Mouse (Mus musculus): ENCODE data around the gene Btbd35f6. TPM values are rescaled to one million over a fixed set of nuclear protein-coding genes. Genes with fewer than 3 reads are reported as not detected.

Gene Btbd35f6
- not detected in 2 replicates for polyA plus RNA-seq (2012; rRNA removed; ENCODE audit: low replicate concordance)

GRCm38 (mm10) chrX:33956440-33956839 is at the start of gene Btbd35f6:
Btbd35f6 (minus strand) TSS chrX:33956540.

DNA sequence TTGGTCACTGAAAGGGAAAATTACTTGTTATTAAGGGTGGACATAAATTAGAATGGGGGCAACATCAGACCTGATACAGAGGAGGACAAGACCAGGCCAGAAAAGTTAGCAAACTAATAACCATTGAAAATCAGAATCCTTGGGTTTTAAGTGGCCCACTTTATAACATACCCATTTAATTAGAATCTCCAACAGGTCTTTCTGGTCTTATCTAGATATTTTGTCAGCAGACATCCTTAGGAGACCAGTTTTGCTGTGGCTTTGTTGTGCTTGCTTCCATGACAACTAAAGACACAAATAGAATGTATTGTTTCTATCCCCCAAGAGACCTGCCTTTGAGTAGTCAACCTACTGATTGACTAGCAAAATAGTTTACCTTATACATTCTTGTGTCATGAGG is 30.4 kb upstream of the Btbd35f6 start, which contains the start of gene Gm21870:
Gene Gm21870, minus strand, starts transcription at position 101 of the 400 bp plus-strand sequence.

Other genes with a start within 250 kb of the Btbd35f6 start
- not detected in 2 replicates for gene Gm21870, start 30.3 kb upstream of the Btbd35f6 start, polyA plus RNA-seq (2012; rRNA removed; ENCODE audit: low replicate concordance)
- not detected in 2 replicates for gene Btbd35f9, start 205.0 kb upstream of the Btbd35f6 start, polyA plus RNA-seq (2012; rRNA removed; ENCODE audit: low replicate concordance)